Mouse (Mus musculus) embryo, embryonic 10 days (tissue): ENCODE data around the gene Tmem211.

Source experiments
- DNase-seq: peaks from one replicate; pipeline ENCODE4 v3.0.0-alpha.2; 2015; ENCODE audit warnings: low spot score

Gene Tmem211

DNA sequence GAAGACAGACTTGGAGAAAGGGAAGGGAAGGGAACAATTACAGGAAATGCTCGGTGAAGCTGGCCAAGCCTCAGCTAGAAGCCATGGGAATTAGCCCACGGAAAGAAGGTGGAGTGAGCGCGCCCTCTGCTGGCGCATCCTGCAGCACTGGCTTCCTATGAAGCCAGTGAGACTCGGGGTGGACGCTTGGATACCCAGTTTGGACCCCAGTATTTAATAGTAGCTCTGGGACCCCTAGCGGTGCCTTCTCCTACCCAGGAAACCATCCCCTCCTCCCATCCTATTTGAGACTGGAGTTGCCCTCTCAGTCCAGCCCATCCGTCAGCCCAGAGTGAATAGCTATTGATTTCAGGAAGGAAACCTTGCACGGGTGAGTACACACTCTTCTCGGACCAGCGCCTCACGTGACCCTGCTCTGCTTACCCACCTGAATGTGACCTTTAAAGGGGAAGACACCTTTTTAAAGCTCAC, at the start of gene Tmem211:
Gene Tmem211, plus strand, starts transcription at position 278 of the 471 bp plus-strand sequence.
- peak; percentile 95 for DNase-seq

- peak; percentile 65 for DNase-seq
Measured at GRCm38 (mm10) chr5:113179451-113179842, 47.3 kb upstream of the Tmem211 start.

DNA sequence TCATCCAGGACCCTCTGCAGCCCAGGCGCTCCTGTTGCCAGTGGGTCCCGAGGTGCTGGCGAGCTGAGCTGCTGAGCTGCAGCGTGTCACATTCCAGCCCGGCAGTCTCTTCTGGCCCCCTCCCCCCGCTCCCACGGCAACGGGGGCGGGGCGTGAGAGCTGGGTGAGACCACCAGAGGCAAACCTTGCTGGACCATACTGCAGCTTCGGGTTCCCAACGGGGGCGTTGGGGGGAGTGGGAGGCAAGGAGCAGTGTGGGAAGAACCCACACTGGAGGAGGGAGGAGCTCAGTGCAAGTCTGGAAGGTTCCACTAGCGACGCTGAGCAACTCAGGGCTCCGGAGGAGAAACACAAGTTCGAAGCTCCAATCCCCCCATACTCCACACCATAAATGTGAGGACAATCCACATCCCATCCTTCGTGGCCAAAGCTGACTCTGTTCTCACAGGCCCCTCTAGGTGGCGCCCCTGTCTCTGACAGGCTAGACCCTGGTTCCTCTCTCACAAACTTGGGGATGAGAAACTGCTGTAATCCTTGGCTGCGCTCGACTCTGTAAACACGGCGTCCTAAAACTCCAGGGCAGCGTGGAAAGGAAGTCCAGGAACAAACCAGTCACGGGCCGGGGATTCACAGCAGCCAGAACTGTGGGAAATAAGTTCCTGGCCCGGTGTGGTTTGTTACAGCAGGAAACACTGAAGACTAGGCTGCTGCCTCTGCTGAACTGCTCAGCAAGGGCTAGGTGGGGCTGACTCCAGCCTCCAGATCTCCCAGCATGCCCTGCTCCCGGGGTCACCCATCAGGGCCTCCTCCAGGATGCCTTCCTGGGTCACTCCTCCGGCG, 46.6 kb upstream of the Tmem211 start:
- DNase-seq = peak; percentile 93

DNA sequence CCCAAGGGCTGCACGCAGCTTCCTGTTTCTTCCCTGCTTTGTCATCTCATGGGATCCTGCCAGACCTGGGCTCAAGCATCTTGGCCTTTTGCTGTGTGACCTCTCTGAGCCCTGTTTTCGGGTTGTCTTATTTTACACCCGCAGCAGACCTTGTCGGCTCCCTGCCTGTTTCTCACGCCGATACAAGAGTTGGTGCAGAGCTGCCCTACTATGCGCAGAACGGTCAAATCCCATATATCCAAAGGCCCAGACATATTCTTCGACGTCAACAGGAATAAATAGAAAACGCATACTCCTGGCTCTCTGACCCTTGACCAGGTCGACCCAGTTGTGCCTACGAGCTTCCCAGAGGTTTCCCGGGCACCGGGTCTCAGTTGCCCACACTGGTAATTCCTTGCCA, 46.0 kb upstream of the Tmem211 start:
- no peak for DNase-seq

- DNase-seq = no peak
Measured at GRCm38 (mm10) chr5:113181441-113181840, 45.3 kb upstream of the Tmem211 start.

DNA sequence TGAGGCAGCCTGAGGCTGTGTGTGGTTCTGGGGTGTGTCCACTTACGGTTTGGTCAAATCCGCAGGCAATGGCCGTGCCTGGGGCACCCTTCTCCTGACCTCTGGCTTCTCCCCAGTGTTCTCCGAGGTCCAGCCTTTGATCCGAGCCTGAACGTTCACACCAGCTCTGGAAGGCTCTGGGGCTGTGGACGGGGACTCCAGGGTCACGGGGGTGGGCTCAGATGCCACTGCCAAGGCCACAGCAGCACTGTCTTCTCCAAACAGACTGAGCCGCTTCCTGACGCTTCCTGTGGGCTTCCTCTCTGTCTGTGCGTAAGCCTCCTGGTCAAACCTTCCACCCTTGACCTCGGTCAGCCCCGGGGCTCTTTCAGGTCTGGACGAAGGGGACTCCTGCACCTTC, 36.2 kb upstream of the Tmem211 start:
- no peak for DNase-seq

DNA sequence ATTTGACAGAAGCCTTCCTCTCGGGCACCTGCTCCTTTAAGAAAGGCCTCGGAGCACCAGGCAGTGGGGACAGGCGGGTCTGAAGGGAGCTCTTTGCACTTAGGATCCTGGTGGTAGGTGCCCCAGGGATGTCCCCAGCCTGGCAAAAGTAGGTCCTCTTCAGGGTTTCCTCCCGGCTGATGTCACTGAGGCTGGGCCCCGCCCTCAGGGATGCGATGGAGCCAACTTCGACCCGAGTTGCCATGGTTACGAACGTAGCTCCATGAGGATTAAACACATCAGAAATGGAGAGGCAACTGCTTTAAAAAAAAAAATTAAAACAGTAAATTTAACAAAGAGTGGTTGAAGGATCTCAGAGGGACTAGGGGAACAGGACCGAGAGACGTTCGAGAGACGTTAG, 34.8 kb upstream of the Tmem211 start:
- DNase-seq = no peak

DNA sequence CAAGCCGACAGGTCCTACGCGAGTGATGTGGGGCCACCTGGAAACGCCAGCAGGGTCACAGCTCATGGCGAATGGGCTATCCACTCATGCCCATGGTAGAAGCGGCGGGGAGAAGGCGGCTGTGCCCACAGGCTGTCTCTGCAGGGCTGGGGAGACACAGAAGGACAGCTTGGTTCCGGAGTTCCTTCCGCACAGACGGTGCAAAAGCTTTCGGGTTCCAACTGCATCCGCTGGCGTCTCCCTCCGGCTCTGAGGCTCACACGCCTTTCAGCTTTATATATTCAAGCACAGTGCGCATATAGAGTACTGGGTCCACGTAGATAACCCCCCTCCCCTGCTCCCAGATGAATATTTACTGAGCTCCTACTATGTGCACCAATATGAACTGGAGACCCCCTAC, 32.9 kb upstream of the Tmem211 start:
- no peak for DNase-seq

DNA sequence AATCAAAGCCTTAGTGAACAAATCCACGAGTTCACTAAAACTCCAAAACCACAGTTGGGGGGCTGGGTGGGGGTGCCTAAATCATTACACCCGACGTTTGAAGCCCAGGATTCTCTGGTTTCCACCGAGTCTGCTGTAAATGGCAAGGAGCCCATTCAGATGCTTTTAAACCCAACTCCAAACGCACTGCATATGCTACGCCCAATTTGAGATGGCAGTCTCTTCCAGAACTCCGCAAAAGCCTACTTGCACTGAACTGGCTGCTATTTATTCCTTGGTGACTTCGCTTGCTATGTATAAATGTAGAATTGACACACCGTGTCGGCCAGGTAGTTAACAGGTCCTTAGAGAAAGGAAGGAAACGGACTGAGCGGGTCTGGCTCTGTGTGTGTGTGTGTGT, 31.3 kb upstream of the Tmem211 start:
- no peak for DNase-seq

GRCm38 (mm10) chr5:113195907-113196306, 30.8 kb upstream of the Tmem211 start:
- DNase-seq = no peak

- DNase-seq = no peak
Measured at GRCm38 (mm10) chr5:113196916-113197794, 29.6 kb upstream of the Tmem211 start.

DNA sequence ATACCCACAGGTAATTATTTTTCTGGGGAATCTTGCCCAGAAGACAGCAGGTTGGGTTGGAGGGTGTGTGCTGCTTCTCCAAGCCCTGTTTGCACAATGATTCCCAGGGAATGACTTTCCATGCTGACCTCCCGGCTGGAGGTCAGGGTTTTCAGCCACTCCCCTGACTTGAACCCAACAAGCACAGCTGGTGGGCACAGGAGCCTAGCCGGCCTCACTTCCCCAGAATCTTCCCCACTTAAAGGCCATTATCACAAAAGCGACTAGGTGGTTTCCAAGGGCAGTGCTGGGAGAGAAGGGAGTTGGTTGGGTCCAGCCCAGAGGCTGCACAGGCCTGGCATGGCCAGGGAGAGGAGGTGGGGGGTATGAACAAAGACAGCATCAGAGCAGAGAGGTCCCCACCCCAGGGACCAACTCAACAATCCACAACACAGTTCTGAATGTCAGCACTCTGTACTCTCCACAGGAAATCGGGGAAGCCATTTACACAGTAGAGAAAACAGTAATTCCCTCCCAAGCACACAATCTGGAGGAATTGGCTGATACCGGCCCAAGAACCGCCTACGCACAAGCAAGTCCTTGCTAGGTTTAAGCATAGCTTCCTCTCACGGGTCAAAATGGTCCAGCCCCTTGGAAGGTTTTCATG, 27.5 kb upstream of the Tmem211 start:
- no peak for DNase-seq

GRCm38 (mm10) chr5:113199772-113200134, 27.0 kb upstream of the Tmem211 start:
- DNase-seq = no peak

DNA sequence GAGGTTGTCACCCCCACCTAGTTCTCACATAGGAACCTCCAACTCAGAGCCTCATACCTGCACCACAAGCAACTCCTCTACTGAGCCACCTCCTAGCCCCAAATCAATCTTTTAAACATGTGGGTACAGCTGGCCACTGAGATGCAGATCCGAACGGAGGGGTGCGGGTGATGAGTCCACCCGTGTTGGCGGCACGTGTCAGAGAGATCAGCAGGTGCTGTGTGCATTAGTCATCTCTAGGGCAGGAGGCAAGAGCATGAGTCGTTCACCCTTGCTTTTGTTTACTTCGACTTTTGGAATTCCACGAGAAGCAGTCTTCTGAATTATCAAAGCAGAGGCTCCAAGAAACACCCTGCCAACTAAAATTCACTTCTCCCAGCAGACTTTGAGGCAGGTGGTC, 22.5 kb upstream of the Tmem211 start:
- DNase-seq = no peak

GRCm38 (mm10) chr5:113206670-113207352, 19.9 kb upstream of the Tmem211 start:
- no peak for DNase-seq

DNA sequence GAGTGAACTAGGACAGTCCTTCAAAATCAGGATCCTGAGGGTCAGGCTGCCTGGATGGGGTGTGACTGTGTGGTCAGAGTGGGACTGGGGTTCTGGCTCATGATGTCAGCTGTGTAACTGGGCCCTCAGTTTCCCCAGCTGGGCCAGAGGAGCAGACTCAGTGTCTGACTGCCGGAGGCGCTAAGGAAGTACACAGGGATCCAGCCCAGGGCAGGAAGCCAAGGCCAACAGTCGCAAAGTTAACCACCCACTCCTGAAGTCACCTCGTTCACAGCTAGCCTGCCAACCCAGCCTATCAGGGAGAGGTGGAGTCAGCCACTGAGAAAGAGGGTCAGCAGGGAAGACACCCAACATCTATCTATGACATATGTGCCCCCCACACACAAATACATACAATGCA, 18.7 kb upstream of the Tmem211 start:
- DNase-seq = no peak

GRCm38 (mm10) chr5:113208622-113209400, 17.9 kb upstream of the Tmem211 start:
- DNase-seq = no peak

DNA sequence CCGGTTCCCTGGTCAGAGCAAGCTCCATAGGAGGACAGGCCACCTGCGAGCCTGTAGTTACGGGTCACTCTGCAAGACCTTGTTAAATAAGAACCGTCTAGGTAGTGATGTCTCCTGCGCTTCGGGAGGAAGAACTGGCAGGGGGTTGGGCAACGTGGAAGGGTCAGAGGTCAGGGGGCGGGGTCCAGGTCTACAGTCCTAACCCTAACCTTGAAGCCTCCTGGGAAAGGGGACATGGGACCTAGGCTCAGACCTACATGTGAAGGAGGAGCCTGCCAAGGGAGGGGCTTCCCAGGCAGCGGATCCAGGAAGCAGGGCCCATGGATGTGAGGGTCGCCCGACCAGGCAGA, 17.3 kb upstream of the Tmem211 start:
- DNase-seq = no peak

- no peak for DNase-seq
Measured at GRCm38 (mm10) chr5:113209898-113210297, 16.8 kb upstream of the Tmem211 start.

DNA sequence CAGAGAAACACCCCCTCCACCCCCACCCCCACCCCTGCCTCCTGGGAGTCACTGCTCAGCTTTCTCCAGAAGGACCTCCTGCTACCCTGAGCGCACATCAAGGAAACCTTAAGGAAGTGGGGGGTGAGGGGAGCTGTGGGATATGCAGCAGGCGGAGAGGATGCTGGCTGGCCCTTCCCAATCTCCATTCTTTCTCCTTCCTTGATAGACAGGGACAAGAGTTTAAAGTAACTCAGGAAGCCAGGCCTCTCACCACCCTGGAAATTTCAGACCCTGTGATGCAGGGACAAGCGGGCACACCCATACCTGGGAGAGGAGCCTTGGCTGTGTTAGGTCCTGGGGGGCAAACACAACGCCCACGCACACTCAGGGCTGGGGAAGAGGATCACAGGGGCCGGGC, 16.4 kb upstream of the Tmem211 start:
- no peak for DNase-seq

GRCm38 (mm10) chr5:113212156-113212835, 14.4 kb upstream of the Tmem211 start:
- DNase-seq = no peak
